In genomic region chr2:52618804-52619203, GRCm38 (mm10) we compare ENCODE assay signal across 16 mouse cellular contexts. TPM values are rescaled to one million over a fixed set of nuclear protein-coding genes. Genes with fewer than 3 reads are reported as not detected.
DNase-seq lines count a peak whose midpoint lies in the region; ATAC-seq and TF ChIP-seq lines count a peak whose summit lies in the region.
"Had no signal": no experiment of that assay in that cellular context is flagged by ENCODE, and none has a peak within 500 bp of the region (broad histone marks: within the 10 kb centered on the region; RNA-seq: fewer than 3 reads in every experiment).

No protein-coding gene starts in this region.

- WGBS in kidney, embryonic 15.5 days = 51% methylated on average over 2 of the region's 2 CpGs
- WGBS in stomach, embryonic 14.5 days = 59% methylated on average over 2 of the region's 2 CpGs
- 53% methylated on average over 2 of the region's 2 CpGs for WGBS in stomach, postnatal 0 days
- 42% methylated on average over 2 of the region's 2 CpGs for WGBS in intestine, embryonic 16.5 days

- H3K9me3 ChIP-seq in kidney, embryonic 15.5 days (replicated peaks) = no peaks in the 10 kb centered on the region
- H3K9me3 ChIP-seq in stomach, embryonic 14.5 days (ENCODE audit: control insufficient read depth, low read depth, low read length) = no peaks in the 10 kb centered on the region
- no peaks in the 10 kb centered on the region for H3K9me3 ChIP-seq in stomach, postnatal 0 days (ENCODE audit: control insufficient read depth, low read length)
- H3K9me3 ChIP-seq in intestine, embryonic 16.5 days (ENCODE audit: control insufficient read depth, low read length) = no peaks in the 10 kb centered on the region
- H3K9me3 ChIP-seq: embryonic facial prominence, embryonic 13.5 days; hindbrain, embryonic 10.5 days had no signal

- no peak overlapping the region for H3K4me2 ChIP-seq in kidney, embryonic 15.5 days
- H3K4me2 ChIP-seq in stomach, embryonic 14.5 days (replicated peaks; ENCODE audit: low read depth, low read length) = 0 out of 2 replicates have a peak overlapping the region, but pooled peaks have one; percentile 40
- H3K4me2 ChIP-seq in stomach, postnatal 0 days (replicated peaks; ENCODE audit: low read depth) = no peak overlapping the region
- peak overlapping the region; percentile 69; the same call in 1 of the 2 replicates for H3K4me2 ChIP-seq in intestine, embryonic 16.5 days (ENCODE audit: low read depth, low read length)

- H3K4me1 ChIP-seq in kidney, embryonic 15.5 days = peaks cover 15% of the 10 kb centered on the region
- 0 out of 2 replicates have a peak, but pooled peaks cover 5% of the 10 kb centered on the region for H3K4me1 ChIP-seq in stomach, embryonic 14.5 days (ENCODE audit: control insufficient read depth, insufficient read depth, low read length)
- no peaks in the 10 kb centered on the region for H3K4me1 ChIP-seq in stomach, postnatal 0 days (replicated peaks; ENCODE audit: control insufficient read depth, insufficient read depth)
- 0 out of 2 replicates have a peak, but pooled peaks cover 9% of the 10 kb centered on the region for H3K4me1 ChIP-seq in intestine, embryonic 16.5 days (ENCODE audit: control insufficient read depth, insufficient read depth, low read length)

- no peak for TF ChIP-seq EP300 in stomach, postnatal 0 days (optimal IDR thresholded peaks at IDR 0.05)

- no peak for ATAC-seq in kidney, embryonic 15.5 days (replicated peaks; ENCODE audit: low FRiP score)
- no peak for ATAC-seq in stomach, embryonic 14.5 days (ENCODE audit: insufficient number of reproducible peaks, insufficient read depth, low FRiP score, low read depth)
- no peak for ATAC-seq in stomach, postnatal 0 days (ENCODE audit: low FRiP score, low TSS enrichment)
- no peak for ATAC-seq in intestine, embryonic 16.5 days
- 0 out of 2 replicates have a peak, but pooled peaks have one; percentile 29 for ATAC-seq in megakaryocyte-erythroid progenitor cell, adult 5-6 weeks (replicated peaks; ENCODE audit: low FRiP score, low TSS enrichment, poor library complexity, severe bottlenecking)
- ATAC-seq in monocyte, adult 5-6 weeks (replicated peaks; ENCODE audit: insufficient number of reproducible peaks, low FRiP score, low TSS enrichment, poor library complexity, severe bottlenecking) = no peak

- H3K36me3 ChIP-seq in kidney, embryonic 15.5 days = no peaks in the 10 kb centered on the region
- H3K36me3 ChIP-seq in stomach, embryonic 14.5 days (ENCODE audit: control insufficient read depth, insufficient read depth, low read length) = no peaks in the 10 kb centered on the region
- H3K36me3 ChIP-seq in stomach, postnatal 0 days (ENCODE audit: control insufficient read depth, insufficient read depth, low read length) = no peaks in the 10 kb centered on the region
- no peaks in the 10 kb centered on the region for H3K36me3 ChIP-seq in intestine, embryonic 16.5 days (ENCODE audit: control insufficient read depth, insufficient read depth, low read length)
- H3K36me3 ChIP-seq: embryonic facial prominence, embryonic 13.5 days; hindbrain, embryonic 10.5 days had no signal

- TF ChIP-seq CTCF in stomach, postnatal 0 days (IDR thresholded peaks at IDR 0.05; ENCODE audit: low read depth) = no peak

- 0 out of 2 replicates have a peak overlapping the region, but pooled peaks have one; percentile 9 for H3K27ac ChIP-seq in kidney, embryonic 15.5 days
- H3K27ac ChIP-seq in stomach, embryonic 14.5 days (ENCODE audit: low read length) = no peak overlapping the region
- H3K27ac ChIP-seq in stomach, postnatal 0 days (replicated peaks) = no peak overlapping the region
- H3K27ac ChIP-seq in intestine, embryonic 16.5 days (ENCODE audit: low read length) = no peak overlapping the region
- H3K27ac ChIP-seq: embryonic facial prominence, embryonic 13.5 days; hindbrain, embryonic 10.5 days; macrophage had no signal

- DNase-seq in kidney, adult 18-20 months = no peak
- DNase-seq in stomach, postnatal 0 days (ENCODE audit: low spot score) = no peak
- no peak for DNase-seq in layer of hippocampus, postnatal 36 days
- DNase-seq: adrenal gland, adult 2 months; cerebellum, adult 18-20 months; gastrocnemius, postnatal 25 days; kidney, adult 11 months; right cerebral cortex, postnatal 4 days had no signal

- H3K9ac ChIP-seq in kidney, embryonic 15.5 days = no peak overlapping the region
- H3K9ac ChIP-seq in stomach, embryonic 14.5 days (replicated peaks; ENCODE audit: low read depth, low read length) = no peak overlapping the region
- no peak overlapping the region for H3K9ac ChIP-seq in stomach, postnatal 0 days (ENCODE audit: low read length)
- H3K9ac ChIP-seq in intestine, embryonic 16.5 days (ENCODE audit: low read depth, low read length) = no peak overlapping the region
- H3K9ac ChIP-seq: embryonic facial prominence, embryonic 13.5 days had no signal

- H3K27me3 ChIP-seq in kidney, embryonic 15.5 days = no peaks in the 10 kb centered on the region
- no peaks in the 10 kb centered on the region for H3K27me3 ChIP-seq in stomach, embryonic 14.5 days (ENCODE audit: control insufficient read depth, insufficient read depth, low read length)
- no peaks in the 10 kb centered on the region for H3K27me3 ChIP-seq in stomach, postnatal 0 days (ENCODE audit: control insufficient read depth, insufficient read depth, low read length)
- no peaks in the 10 kb centered on the region for H3K27me3 ChIP-seq in intestine, embryonic 16.5 days (replicated peaks; ENCODE audit: control insufficient read depth, insufficient read depth, low read length)
- H3K27me3 ChIP-seq: embryonic facial prominence, embryonic 13.5 days had no signal

- no peak overlapping the region for H3K4me3 ChIP-seq in kidney, embryonic 15.5 days (replicated peaks)
- H3K4me3 ChIP-seq in stomach, embryonic 14.5 days (ENCODE audit: low read depth, low read length) = no peak overlapping the region
- H3K4me3 ChIP-seq in stomach, postnatal 0 days (ENCODE audit: low read depth, low read length) = no peak overlapping the region
- no peak overlapping the region for H3K4me3 ChIP-seq in intestine, embryonic 16.5 days (ENCODE audit: low read length)

RNA-seq across cellular contexts. Expression of gene Cacnb4, which starts 57.8 kb away (rescaled TPM):
- 2.6 and 3.7 TPM in 2 replicates for polyA plus RNA-seq in kidney, embryonic 15.5 days (2015; fragmentation: Nextera tagmentation; extraction: Ambion mirVana)
- 1.0 and 3.5 TPM in 2 replicates for polyA plus RNA-seq in stomach, embryonic 14.5 days (2014; fragmentation: Nextera tagmentation; extraction: Ambion mirVana)
- polyA plus RNA-seq in stomach, postnatal 0 days (2015; fragmentation: Nextera tagmentation; extraction: Ambion mirVana) = 0.64 and 0.93 TPM in 2 replicates
- polyA plus RNA-seq in intestine, embryonic 16.5 days (2015; fragmentation: Nextera tagmentation; extraction: Ambion mirVana) = 0.39 and 0.54 TPM in 2 replicates
- not detected in 2 replicates for total RNA-seq in megakaryocyte-erythroid progenitor cell, adult 5-6 weeks (2014; fragmentation: Nextera tagmentation)
- 0.09 TPM in 1 of 2 replicates, not detected in the other for total RNA-seq in megakaryocyte-erythroid progenitor cell, adult 5-6 weeks (2017)
- 10 to 100 TPM; 73.8 to 74.8 TPM for total RNA-seq in layer of hippocampus, postnatal 36 days (2021)
- total RNA-seq in monocyte, adult 5-6 weeks (2017) = 0.11 to 0.19 TPM in 2 of 3 replicates, not detected in the other
- polyA plus RNA-seq: adrenal gland, adult 2 months had no signal

Comparison
In these comparisons a context has a peak if more than half of its experiments do, and no peak if none do; other contexts are left out.
1. H3K4me2 ChIP-seq: peak in stomach, embryonic 14.5 days (single experiment) and intestine, embryonic 16.5 days (single experiment); none in kidney, embryonic 15.5 days (single experiment) and stomach, postnatal 0 days (single experiment).